In the genomic region with DNA sequence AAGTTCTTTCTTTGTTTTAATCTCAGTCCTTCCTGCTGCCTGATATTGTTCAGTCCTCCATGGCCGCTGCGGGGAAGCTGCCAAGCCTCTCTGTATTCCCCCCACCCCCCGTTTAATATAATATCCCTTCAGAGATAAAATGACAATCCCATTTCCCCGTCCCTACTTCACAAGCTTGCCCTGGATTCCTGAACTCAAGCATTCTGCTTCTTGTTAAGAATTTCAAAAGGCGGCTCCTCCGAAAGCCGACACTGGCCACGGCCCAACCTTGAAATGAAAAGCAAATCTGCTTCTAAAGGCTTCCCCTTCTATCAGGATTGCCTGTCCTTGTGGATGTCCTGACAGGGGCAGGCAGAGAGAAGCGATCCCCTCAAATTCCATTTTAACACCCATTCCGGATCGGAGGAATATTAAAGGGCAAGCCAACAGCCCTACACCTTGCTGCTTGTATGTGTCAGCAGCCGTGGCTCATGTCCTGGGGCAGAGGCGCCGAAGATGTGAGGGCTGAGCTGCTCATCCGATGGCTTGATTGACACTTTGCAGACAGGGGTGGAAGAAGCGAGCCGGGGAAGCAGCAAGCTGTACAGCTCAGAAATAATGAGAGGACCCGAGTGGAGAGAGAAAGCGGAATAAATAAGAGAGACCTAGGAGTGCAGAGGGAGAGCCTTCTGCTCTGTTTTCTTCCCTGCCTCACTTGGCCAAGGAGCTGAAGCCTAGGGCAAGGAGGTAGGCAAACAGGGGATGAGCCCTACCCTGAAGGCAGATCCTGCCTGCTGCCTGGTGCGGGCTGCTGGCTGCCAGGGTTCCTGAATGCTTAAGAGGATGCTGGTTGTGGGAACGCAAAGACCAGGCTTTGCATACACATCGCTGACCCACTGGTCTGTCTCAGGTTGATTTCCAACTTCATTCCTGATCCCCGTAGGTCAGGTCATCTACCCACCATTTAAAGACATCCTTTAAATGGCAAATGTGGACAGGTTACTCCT, we compare ENCODE assay signal across 9 mouse cellular contexts. TPM values are rescaled to one million over a fixed set of nuclear protein-coding genes. Genes with fewer than 3 reads are reported as not detected.
DNase-seq lines count a peak whose midpoint lies in the region; ATAC-seq and TF ChIP-seq lines count a peak whose summit lies in the region.
"Had no signal": no experiment of that assay in that cellular context is flagged by ENCODE, and none has a peak within 500 bp of the region (broad histone marks: within the 10 kb centered on the region; RNA-seq: fewer than 3 reads in every experiment).

No protein-coding gene starts in this region.

- peaks cover 1% of the 10 kb centered on the region for H3K36me3 ChIP-seq in E14TG2a.4 (ENCODE audit: insufficient read depth, low read length)
- no peaks in the 10 kb centered on the region for H3K36me3 ChIP-seq in embryonic facial prominence, embryonic 12.5 days
- no peaks in the 10 kb centered on the region for H3K36me3 ChIP-seq in limb, embryonic 10.5 days

- ATAC-seq in cerebellum, adult (ENCODE audit: insufficient number of reproducible peaks, low FRiP score, low TSS enrichment), result no peak
- no peak for ATAC-seq in embryonic facial prominence, embryonic 12.5 days (ENCODE audit: insufficient number of reproducible peaks, insufficient read depth, low FRiP score, low TSS enrichment)

- peaks cover 85% of the 10 kb centered on the region for H3K4me1 ChIP-seq in E14TG2a.4 (replicated peaks; ENCODE audit: low read depth, low read length)
- peaks cover 39% of the 10 kb centered on the region for H3K4me1 ChIP-seq in embryonic facial prominence, embryonic 12.5 days
- peaks cover 33% of the 10 kb centered on the region for H3K4me1 ChIP-seq in limb, embryonic 10.5 days

- H3K9me3 ChIP-seq in E14TG2a.4 (ENCODE audit: low read length), result no peaks in the 10 kb centered on the region
- no peaks in the 10 kb centered on the region for H3K9me3 ChIP-seq in embryonic facial prominence, embryonic 12.5 days
- H3K9me3 ChIP-seq in limb, embryonic 10.5 days (replicated peaks), result no peaks in the 10 kb centered on the region

- no peak overlapping the region for H3K9ac ChIP-seq in embryonic facial prominence, embryonic 12.5 days

- H3K4me3 ChIP-seq in E14TG2a.4 (replicated peaks; ENCODE audit: low read length), result peak overlapping the region; percentile 62
- H3K4me3 ChIP-seq in embryonic facial prominence, embryonic 12.5 days, result no peak overlapping the region
- 0 out of 2 replicates have a peak overlapping the region, but pooled peaks have one; percentile 1 for H3K4me3 ChIP-seq in limb, embryonic 10.5 days

- no peaks in the 10 kb centered on the region for H3K27me3 ChIP-seq in E14TG2a.4 (ENCODE audit: insufficient read depth, low read length)
- H3K27me3 ChIP-seq in embryonic facial prominence, embryonic 12.5 days, result peaks cover 37% of the 10 kb centered on the region
- H3K27me3 ChIP-seq in limb, embryonic 10.5 days (ENCODE audit: low read depth, poor library complexity, severe bottlenecking), result peaks cover 94% of the 10 kb centered on the region

- WGBS in embryonic facial prominence, embryonic 12.5 days, result 13% methylated on average over 23 of the region's 23 CpGs
- WGBS in limb, embryonic 10.5 days, result 32% methylated on average over 23 of the region's 23 CpGs

- peak overlapping the region; percentile 39 for H3K4me2 ChIP-seq in embryonic facial prominence, embryonic 12.5 days (replicated peaks)

- TF ChIP-seq CTCF in E14TG2a.4 (conservative IDR thresholded peaks at IDR 0.05; ENCODE audit: low read length), result no peak

- peak; percentile 33 to 57 for DNase-seq in cerebellum, adult 18-20 months
- DNase-seq in limb, embryonic 10.5 days (ENCODE audit: low spot score), result peak; percentile 33
- no peak for DNase-seq in thymus, adult 18-20 months
- no peak for DNase-seq in urinary bladder, postnatal 14 days (ENCODE audit: low spot score)
- no peak for DNase-seq in urinary bladder, adult 18-20 months (ENCODE audit: low spot score in 2 of 2)
- DNase-seq: right cerebral cortex, postnatal 25 days had no signal

- peak overlapping the region; percentile 1; the same call in 1 of the 2 replicates for H3K27ac ChIP-seq in embryonic facial prominence, embryonic 12.5 days
- H3K27ac ChIP-seq in limb, embryonic 10.5 days, result no peak overlapping the region

RNA-seq across cellular contexts. Expression of gene Pipox, which starts 3.2 kb away (rescaled TPM):
- 1.7 and 3.2 TPM in 2 replicates for polyA plus RNA-seq in embryonic facial prominence, embryonic 12.5 days (2016; fragmentation: Nextera tagmentation; extraction: Ambion mirVana)
- polyA plus RNA-seq in limb, embryonic 10.5 days (2016; fragmentation: Nextera tagmentation; extraction: Ambion mirVana), result 0.34 and 0.48 TPM in 2 replicates

RNA-seq across cellular contexts. Expression of gene Sez6, which starts 33.5 kb away (rescaled TPM):
- 2.0 and 2.4 TPM in 2 replicates for polyA plus RNA-seq in embryonic facial prominence, embryonic 12.5 days (2016; fragmentation: Nextera tagmentation; extraction: Ambion mirVana)
- polyA plus RNA-seq in limb, embryonic 10.5 days (2016; fragmentation: Nextera tagmentation; extraction: Ambion mirVana), result 0.11 and 0.14 TPM in 2 replicates

Comparison
In these comparisons a context has a peak if more than half of its experiments do, and no peak if none do; other contexts are left out.
1. DNase-seq: peak in cerebellum, adult 18-20 months (2 of 2) and limb, embryonic 10.5 days (single experiment); none in thymus, adult 18-20 months (0 of 2), urinary bladder, postnatal 14 days (single experiment) and urinary bladder, adult 18-20 months (0 of 2).